Mouse (Mus musculus): Measurements from ENCODE around the gene Polh.

DNA sequence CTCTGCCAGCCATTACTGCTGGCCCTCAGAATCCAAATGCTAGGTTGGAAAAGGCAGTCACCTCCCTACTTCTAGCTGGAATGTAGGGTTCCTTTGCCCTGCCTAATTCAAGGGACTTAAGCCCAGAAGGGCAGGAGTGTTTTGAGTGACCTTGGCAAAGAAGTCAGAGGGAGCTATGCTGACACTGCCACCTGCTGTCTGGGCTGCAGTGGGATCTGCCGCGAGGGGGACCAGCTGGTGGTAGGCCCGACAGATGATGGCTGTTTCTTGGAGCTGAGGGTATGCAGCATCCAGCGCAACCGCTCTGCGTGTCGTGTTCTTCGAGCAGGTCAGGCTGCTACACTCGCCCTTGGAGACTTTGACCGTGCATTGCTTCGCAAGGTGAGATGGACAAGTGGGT is 35.4 kb downstream of the Polh start:
- no peak for TF ChIP-seq GATA1 (IDR thresholded peaks at IDR 0.05; ENCODE audit: borderline replicate concordance, low read length)
- TF ChIP-seq FLI1 (IDR thresholded peaks at IDR 0.05; ENCODE audit: low read length): no peak
